Mouse (Mus musculus): ENCODE results near the gene Srd5a3. TPM values are rescaled to one million over a fixed set of nuclear protein-coding genes. Genes with fewer than 3 reads are reported as not detected.
A peak's percentile ranks its signal among the peaks of the same experiment; 100 is the strongest.
"Not testable (repeated sequence)": the region's sequence is repeated elsewhere in the genome, so short reads cannot be mapped to it uniquely, and the experiment has no call there.

Gene Srd5a3
- 1 to 10 TPM; 1.1 to 2.6 (median 2.0) TPM for total RNA-seq (2022)

GRCm38 (mm10) chr5:76139808-76140729 lies at the start of gene Srd5a3:
Gene Srd5a3, plus strand, starts transcription at chr5:76140271.
- DNase-seq (ENCODE audit: low spot score in 2 of 2) = peak; percentile 92 to 93

DNA sequence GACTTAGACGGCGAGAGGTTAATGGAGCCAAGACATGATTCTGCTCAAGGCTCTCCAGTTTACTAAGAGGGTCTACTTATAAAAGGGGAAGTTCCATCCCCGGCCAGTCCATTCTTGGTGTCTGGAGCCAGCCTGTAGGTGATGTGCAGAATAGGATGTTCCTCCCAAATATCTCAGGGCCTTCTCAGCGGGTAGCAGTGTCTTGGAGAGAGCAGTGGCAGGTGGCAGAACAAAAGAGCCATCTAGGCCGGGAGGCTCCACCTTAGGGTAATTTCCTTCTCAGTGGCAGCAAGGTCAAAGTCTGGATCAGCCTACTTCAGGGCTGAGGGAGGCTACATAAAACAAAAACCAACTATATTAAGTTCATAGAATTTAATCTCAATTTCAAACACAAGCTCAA lies 36.3 kb upstream of the Srd5a3 start:
- DNase-seq (ENCODE audit: low spot score in 2 of 2) = not testable (repeated sequence)

GRCm38 (mm10) chr5:76107306-76107705 lies 32.8 kb upstream of the Srd5a3 start:
- DNase-seq (ENCODE audit: low spot score in 2 of 2) = no peak

DNA sequence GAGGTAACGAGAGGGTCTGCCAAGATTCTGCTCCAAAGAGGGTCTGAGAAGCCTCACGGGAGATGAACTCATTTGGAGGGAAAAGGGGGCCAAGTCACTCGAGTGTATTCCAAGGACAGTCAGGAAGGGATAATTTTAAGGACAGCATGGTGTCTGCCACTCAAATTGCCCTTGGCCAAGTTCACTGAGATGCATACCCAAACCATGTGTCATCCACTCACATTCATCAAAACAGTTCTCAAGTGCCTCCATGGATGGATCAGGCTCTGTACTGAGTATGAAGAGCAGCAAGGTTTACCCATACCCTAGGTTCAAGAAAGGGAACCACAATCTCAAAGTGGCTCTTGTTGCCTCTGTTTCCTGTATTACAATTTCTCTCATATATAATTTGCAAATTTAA lies 31.6 kb upstream of the Srd5a3 start:
- no peak for DNase-seq (ENCODE audit: low spot score in 2 of 2)

- DNase-seq (ENCODE audit: low spot score in 2 of 2) = no peak
Observed at GRCm38 (mm10) chr5:76111173-76111572, 28.9 kb upstream of the Srd5a3 start.

DNA sequence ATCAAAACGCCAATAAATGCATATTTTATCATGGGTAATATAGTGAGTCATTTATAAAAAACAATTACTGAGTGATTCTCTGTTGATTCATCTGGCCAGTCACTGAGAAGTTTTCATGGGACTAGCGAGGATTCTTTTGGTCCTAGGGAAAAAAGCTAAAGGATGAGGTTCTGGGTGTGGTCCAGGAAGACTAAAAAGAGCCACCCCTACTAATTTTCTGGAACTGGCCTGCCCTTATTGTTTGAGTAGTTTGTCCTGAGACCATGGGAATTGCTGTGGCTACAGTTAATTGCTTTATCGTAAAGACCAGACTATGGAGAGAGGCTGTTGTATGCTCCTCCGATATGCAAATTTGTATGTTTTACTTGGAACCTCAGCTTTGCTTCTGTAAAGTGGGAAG lies 28.1 kb upstream of the Srd5a3 start:
- no peak for DNase-seq (ENCODE audit: low spot score in 2 of 2)

- DNase-seq (ENCODE audit: low spot score in 2 of 2) = no peak
Observed at GRCm38 (mm10) chr5:76115436-76116041, 24.5 kb upstream of the Srd5a3 start.

GRCm38 (mm10) chr5:76118441-76118840 lies 21.6 kb upstream of the Srd5a3 start:
- peak; percentile 16 to 32 for DNase-seq (ENCODE audit: low spot score in 2 of 2)

DNA sequence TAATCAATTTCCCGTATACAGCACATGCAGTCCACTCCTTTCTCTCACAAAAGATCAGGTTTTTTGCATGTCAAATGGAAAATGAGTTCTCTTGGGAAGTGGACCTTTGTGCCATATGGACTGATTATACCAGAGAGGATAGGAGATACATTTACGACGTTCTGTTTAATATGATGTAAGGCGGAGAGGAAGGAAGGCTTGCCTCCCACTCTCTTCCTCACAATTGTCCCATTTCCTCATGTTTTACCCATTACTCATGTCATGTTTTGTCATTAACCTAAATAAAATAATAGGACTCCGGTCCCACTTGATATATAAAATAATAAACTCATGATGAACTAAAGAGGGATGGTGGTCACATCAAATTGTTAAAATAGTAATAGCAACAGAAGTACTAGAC lies 19.4 kb upstream of the Srd5a3 start:
- no peak for DNase-seq (ENCODE audit: low spot score in 2 of 2)

GRCm38 (mm10) chr5:76127584-76128316 lies 12.3 kb upstream of the Srd5a3 start:
- DNase-seq (ENCODE audit: low spot score in 2 of 2) = no peak

DNA sequence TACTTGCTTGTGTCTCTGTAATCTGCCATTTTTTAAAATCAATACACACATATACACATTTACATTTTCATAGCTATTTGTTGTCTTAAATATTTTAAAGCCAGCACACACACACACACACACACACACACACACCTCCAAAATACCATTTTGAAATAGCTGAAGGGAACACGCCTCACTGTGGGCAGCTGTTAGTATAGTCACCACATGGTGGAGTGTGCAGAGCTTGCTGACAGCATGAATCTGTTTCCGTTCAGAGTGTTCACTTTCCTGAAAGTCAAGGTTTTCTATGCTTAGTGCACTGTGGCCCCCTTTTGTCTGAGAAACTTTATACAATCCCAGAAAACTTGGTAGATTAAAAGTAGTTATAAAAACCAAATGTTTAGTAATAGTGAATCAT lies 9.8 kb upstream of the Srd5a3 start:
- no peak for DNase-seq (ENCODE audit: low spot score in 2 of 2)

- no peak for DNase-seq (ENCODE audit: low spot score in 2 of 2)
Observed at GRCm38 (mm10) chr5:76131990-76132389, 8.1 kb upstream of the Srd5a3 start.

DNA sequence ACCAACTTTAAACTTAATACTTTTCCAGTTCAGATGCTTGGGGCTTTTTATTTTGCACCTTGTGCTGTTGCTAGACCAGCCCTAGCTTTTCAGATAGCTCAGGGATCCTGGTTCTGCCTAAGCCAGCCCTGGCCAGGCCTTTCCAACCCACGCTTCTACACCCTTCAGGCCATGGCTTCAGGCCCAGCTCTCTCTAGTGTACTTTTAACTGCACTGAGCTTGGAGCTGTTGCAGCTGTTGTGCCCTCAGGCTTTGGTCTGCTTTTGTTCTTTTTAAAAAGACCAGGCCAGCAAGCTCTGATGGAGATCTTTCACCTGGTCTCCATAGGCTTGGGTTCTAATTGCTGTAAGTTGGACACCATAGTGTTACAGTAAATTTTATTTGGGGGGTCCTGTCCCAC lies 4.4 kb upstream of the Srd5a3 start:
- no peak for DNase-seq (ENCODE audit: low spot score in 2 of 2)

GRCm38 (mm10) chr5:76136271-76136670 lies 3.8 kb upstream of the Srd5a3 start:
- no peak for DNase-seq (ENCODE audit: low spot score in 2 of 2)

- DNase-seq (ENCODE audit: low spot score in 2 of 2) = no peak
Observed at GRCm38 (mm10) chr5:76137586-76137985, 2.5 kb upstream of the Srd5a3 start.

DNA sequence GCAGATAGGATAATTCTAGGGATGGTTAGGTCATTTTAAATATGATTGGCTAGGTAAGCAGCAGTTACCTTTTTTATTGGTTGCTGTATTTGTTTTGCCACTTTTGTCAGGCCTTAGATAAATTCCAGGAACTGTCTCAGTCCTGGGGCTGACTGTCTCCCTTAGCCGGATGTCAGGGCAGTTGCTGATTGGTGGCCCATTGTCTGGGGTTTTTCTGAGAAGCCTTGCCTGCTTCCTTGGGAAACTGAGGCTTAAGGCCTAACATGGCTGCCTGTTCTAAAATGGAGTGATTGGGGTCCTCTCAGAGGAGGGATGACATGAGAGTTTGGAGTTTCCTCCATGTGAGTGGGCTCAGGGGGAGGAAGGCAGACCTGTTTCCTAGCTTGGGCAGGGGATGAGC lies 2.0 kb upstream of the Srd5a3 start:
- DNase-seq (ENCODE audit: low spot score in 2 of 2) = no peak

DNA sequence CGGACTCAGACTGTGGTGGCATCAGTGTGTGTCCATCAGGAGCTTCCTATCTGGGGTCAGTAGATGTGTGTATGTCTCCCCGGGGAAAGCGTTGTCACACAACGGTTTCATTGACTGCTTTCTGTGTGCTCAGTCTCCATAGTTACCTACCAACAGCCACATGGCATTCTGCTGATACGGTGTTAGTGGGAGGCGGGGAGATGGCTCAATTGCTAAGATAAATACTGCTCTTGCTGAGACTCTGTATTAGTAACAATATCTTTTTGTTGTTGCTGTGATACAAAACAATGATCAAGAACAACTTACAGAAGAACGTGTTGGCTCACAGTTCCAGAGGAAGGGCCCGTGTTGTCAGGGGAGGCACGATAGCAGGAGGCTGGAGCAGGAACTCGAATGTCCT lies 1.6 kb upstream of the Srd5a3 start:
- no peak for DNase-seq (ENCODE audit: low spot score in 2 of 2)

DNA sequence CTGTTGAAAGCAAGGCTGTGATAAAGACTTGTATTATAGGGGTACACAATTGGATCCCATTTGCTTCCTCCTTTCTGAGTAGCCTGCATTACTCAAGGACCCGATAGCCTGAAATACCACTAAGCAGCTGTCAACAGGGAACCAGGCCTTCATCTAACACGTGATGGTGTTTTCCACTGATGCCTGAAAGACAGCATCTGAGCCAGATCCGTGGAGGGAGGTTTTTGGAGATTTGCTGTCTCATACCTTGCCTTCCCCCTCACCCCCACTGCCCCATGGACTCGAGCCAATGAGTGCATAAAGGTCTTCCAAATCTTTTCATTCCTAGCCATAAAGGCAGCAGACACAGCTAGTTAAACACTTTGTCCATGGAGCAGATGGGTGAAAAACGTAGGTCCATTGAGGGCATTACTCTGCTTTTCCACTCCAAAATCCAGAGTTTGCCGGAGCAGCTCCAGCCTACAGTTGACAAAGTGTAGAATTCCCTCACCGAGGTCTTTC lies 850 bp upstream of the Srd5a3 start:
- no peak for DNase-seq (ENCODE audit: low spot score in 2 of 2)

GRCm38 (mm10) chr5:76140730-76141066 lies 627 bp downstream of the Srd5a3 start:
- no peak for DNase-seq (ENCODE audit: low spot score in 2 of 2)

- DNase-seq (ENCODE audit: low spot score in 2 of 2) = no peak
Observed at GRCm38 (mm10) chr5:76143356-76143755, 3.3 kb downstream of the Srd5a3 start.

- DNase-seq (ENCODE audit: low spot score in 2 of 2) = no peak
Observed at GRCm38 (mm10) chr5:76146401-76146800, 6.3 kb downstream of the Srd5a3 start.

DNA sequence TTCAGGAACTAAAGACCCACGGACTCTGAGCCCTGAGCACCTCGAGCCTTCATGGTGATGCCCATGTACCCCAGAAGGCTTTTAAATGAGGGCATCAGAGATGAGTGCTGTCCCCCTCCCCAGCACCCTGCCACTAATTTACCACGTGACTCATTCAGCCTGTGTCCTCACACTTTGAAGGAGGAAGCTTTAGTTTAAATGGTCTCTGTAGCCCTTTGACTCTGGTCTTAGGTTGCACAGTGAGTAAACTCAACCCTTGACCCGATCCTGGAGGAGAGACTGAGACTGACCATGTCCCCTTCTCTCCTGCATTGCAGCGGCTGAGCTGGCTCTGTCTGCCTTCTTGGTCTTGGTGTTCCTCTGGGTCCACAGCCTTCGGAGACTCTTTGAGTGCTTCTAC lies 9.4 kb downstream of the Srd5a3 start:
- DNase-seq (ENCODE audit: low spot score in 2 of 2) = no peak

All from gastrocnemius, adult 8-10 months (tissue).